Mouse (Mus musculus) heart, embryonic 11.5 days (tissue): Measurements from ENCODE around the gene Vhl. TPM values are rescaled to one million over a fixed set of nuclear protein-coding genes. Genes with fewer than 3 reads are reported as not detected.

ENCODE experiments used
- ATAC-seq: fragments of 200-750 bp; cut with Nextera tagmentation; replicated peaks from 2 replicates; pipeline ENCODE4 v1.8.0; 2017; ENCODE audit warnings: moderate library complexity; ENCODE audit not compliant: insufficient number of reproducible peaks, low FRiP score, low TSS enrichment
- H3K27ac ChIP-seq: fragments of 300-500 bp; sonication (generic); 2 replicates; pipeline ENCODE4 v1.5.1; 2014; ENCODE audit warnings: mild to moderate bottlenecking, low read depth, low read length
- H3K27me3 ChIP-seq: fragments of 300-500 bp; sonication (generic); 2 replicates; pipeline ENCODE4 v1.6.1; 2014; ENCODE audit warnings: mild to moderate bottlenecking, low read length, mixed read lengths; ENCODE audit not compliant: control insufficient read depth, insufficient read depth
- H3K36me3 ChIP-seq: fragments of 300-500 bp; sonication (generic); 2 replicates; pipeline ENCODE4 v1.6.1; 2014; ENCODE audit warnings: mild to moderate bottlenecking, low read length, moderate library complexity, mixed read lengths; ENCODE audit not compliant: control insufficient read depth, insufficient read depth
- H3K4me1 ChIP-seq: fragments of 300-500 bp; sonication (generic); 2 replicates; pipeline ENCODE4 v1.6.1; 2014; ENCODE audit warnings: low read length; ENCODE audit not compliant: control insufficient read depth, insufficient read depth
- H3K4me2 ChIP-seq: fragments of 300-500 bp; sonication (generic); 2 replicates; pipeline ENCODE4 v1.6.1; 2014; ENCODE audit warnings: mild to moderate bottlenecking, moderate library complexity
- H3K4me3 ChIP-seq: fragments of 300-500 bp; sonication (generic); 2 replicates; pipeline ENCODE4 v1.5.1; 2014; ENCODE audit warnings: low read depth, low read length
- H3K9ac ChIP-seq: fragments of 300-500 bp; sonication (generic); 2 replicates; pipeline ENCODE4 v1.6.1; 2014; ENCODE audit warnings: mild to moderate bottlenecking, low read depth, low read length, moderate library complexity
- H3K9me3 ChIP-seq: fragments of 300-500 bp; sonication (generic); replicated peaks from 2 replicates; pipeline ENCODE4 v1.6.1; 2016; ENCODE audit warnings: low read length; ENCODE audit not compliant: control insufficient read depth
- WGBS: fragments of 180-500 bp; shearing (Covaris S2); extraction: QIAGEN DNeasy Blood & Tissue Kit; methylation state at CpG from one replicate; pipeline ENCODE4 v1.1.7; 2014; ENCODE audit not compliant: insufficient replicate concordance; 5-methylcytosine and 5-hydroxymethylcytosine counted together
- polyA plus RNA-seq: library from polyadenylated mRNA; unstranded; fragments of >200 nt; fragmentation: Nextera tagmentation; extraction: Ambion mirVana; gene quantifications from 2 replicates; pipeline ENCODE4 v1.2.1, GENCODE M21; 2014

Vhl gene
- polyA plus RNA-seq, 1 experiment from 2014 or later = 31.2 TPM

GRCm38 (mm10) chr6:113651626-113652025 is 27.9 kb downstream of the Vhl start:
- H3K4me2 ChIP-seq = no peak overlapping the region
- H3K4me1 ChIP-seq = no peaks in the 10 kb centered on the region
- no peak for ATAC-seq
- H3K9me3 ChIP-seq = no peaks in the 10 kb centered on the region
- no peak overlapping the region for H3K4me3 ChIP-seq
- no peaks in the 10 kb centered on the region for H3K27me3 ChIP-seq
- no peaks in the 10 kb centered on the region for H3K36me3 ChIP-seq
- H3K9ac ChIP-seq = no peak overlapping the region
- WGBS = 67% methylated on average over 3 of the region's 3 CpGs
- H3K27ac ChIP-seq = no peak overlapping the region

- 89% methylated on average over 7 of the region's 7 CpGs for WGBS
- H3K4me1 ChIP-seq = no peaks in the 10 kb centered on the region
- H3K36me3 ChIP-seq = no peaks in the 10 kb centered on the region
- no peak overlapping the region for H3K4me3 ChIP-seq
- H3K9me3 ChIP-seq = no peaks in the 10 kb centered on the region
- no peak overlapping the region for H3K9ac ChIP-seq
- H3K4me2 ChIP-seq = no peak overlapping the region
- no peak for ATAC-seq
- H3K27ac ChIP-seq = no peak overlapping the region
- no peaks in the 10 kb centered on the region for H3K27me3 ChIP-seq
Observed at GRCm38 (mm10) chr6:113653551-113653950, 29.8 kb downstream of the Vhl start.

GRCm38 (mm10) chr6:113654102-113654501 is 30.3 kb downstream of the Vhl start:
- WGBS = 69% methylated on average over 8 of the region's 8 CpGs
- H3K27ac ChIP-seq = no peak overlapping the region
- no peak for ATAC-seq
- no peak overlapping the region for H3K4me2 ChIP-seq
- no peaks in the 10 kb centered on the region for H3K9me3 ChIP-seq
- H3K36me3 ChIP-seq = no peaks in the 10 kb centered on the region
- H3K9ac ChIP-seq = no peak overlapping the region
- H3K27me3 ChIP-seq = no peaks in the 10 kb centered on the region
- no peak overlapping the region for H3K4me3 ChIP-seq
- H3K4me1 ChIP-seq = peaks cover 1% of the 10 kb centered on the region; the same call in 1 of the 2 replicates

GRCm38 (mm10) chr6:113654753-113655397 is 31.1 kb downstream of the Vhl start:
- Histone ChIP-seq H3K9me3 (no peaks in the 10 kb centered on the region), H3K4me2 (no peak overlapping the region), H3K27ac (no peak overlapping the region), H3K36me3 (no peaks in the 10 kb centered on the region), H3K27me3 (no peaks in the 10 kb centered on the region), H3K9ac (no peak overlapping the region), H3K4me1 (peaks cover 8% of the 10 kb centered on the region), H3K4me3 (no peak overlapping the region)
- WGBS = 68% methylated on average over 16 of the region's 16 CpGs
- no peak for ATAC-seq

GRCm38 (mm10) chr6:113655475-113655874 is 31.7 kb downstream of the Vhl start:
- Histone ChIP-seq H3K27ac (no peak overlapping the region), H3K4me2 (no peak overlapping the region), H3K27me3 (no peaks in the 10 kb centered on the region), H3K9ac (no peak overlapping the region), H3K9me3 (no peaks in the 10 kb centered on the region), H3K4me1 (peaks cover 8% of the 10 kb centered on the region), H3K4me3 (no peak overlapping the region), H3K36me3 (no peaks in the 10 kb centered on the region)
- 93% methylated on average over 3 of the region's 3 CpGs for WGBS
- ATAC-seq = no peak

- Histone ChIP-seq H3K27ac (no peak overlapping the region), H3K27me3 (no peaks in the 10 kb centered on the region), H3K9me3 (no peaks in the 10 kb centered on the region), H3K4me3 (no peak overlapping the region), H3K36me3 (no peaks in the 10 kb centered on the region), H3K9ac (no peak overlapping the region), H3K4me2 (no peak overlapping the region), H3K4me1 (peaks cover 20% of the 10 kb centered on the region)
- no peak for ATAC-seq
- 86% methylated on average over 6 of the region's 6 CpGs for WGBS
Observed at GRCm38 (mm10) chr6:113656847-113657246, 33.1 kb downstream of the Vhl start.

GRCm38 (mm10) chr6:113658226-113658625 is 34.5 kb downstream of the Vhl start:
- no peaks in the 10 kb centered on the region for H3K27me3 ChIP-seq
- H3K27ac ChIP-seq = no peak overlapping the region
- WGBS = 59% methylated on average over 3 of the region's 3 CpGs
- no peak for ATAC-seq
- no peak overlapping the region for H3K4me2 ChIP-seq
- H3K4me3 ChIP-seq = no peak overlapping the region
- H3K9ac ChIP-seq = no peak overlapping the region
- H3K4me1 ChIP-seq = peaks cover 21% of the 10 kb centered on the region
- no peaks in the 10 kb centered on the region for H3K36me3 ChIP-seq
- H3K9me3 ChIP-seq = no peaks in the 10 kb centered on the region

GRCm38 (mm10) chr6:113659648-113660491 is 36.1 kb downstream of the Vhl start:
- Histone ChIP-seq H3K27ac (peak overlapping the region; percentile 22; the same call in 1 of the 2 replicates), H3K9me3 (no peaks in the 10 kb centered on the region), H3K9ac (no peak overlapping the region), H3K4me2 (peak overlapping the region; percentile 22; the same call in 1 of the 2 replicates), H3K36me3 (no peaks in the 10 kb centered on the region), H3K4me1 (peaks cover 21% of the 10 kb centered on the region), H3K4me3 (no peak overlapping the region), H3K27me3 (no peaks in the 10 kb centered on the region)
- no peak for ATAC-seq
- 57% methylated on average over 8 of the region's 8 CpGs for WGBS
